Mouse (Mus musculus): Measurements from ENCODE around the gene Gm17651. TPM values are rescaled to one million over a fixed set of nuclear protein-coding genes. Genes with fewer than 3 reads are reported as not detected.

Gene Gm17651
- polyA plus RNA-seq, 1 experiment from 2014 or later, result not detected

DNA sequence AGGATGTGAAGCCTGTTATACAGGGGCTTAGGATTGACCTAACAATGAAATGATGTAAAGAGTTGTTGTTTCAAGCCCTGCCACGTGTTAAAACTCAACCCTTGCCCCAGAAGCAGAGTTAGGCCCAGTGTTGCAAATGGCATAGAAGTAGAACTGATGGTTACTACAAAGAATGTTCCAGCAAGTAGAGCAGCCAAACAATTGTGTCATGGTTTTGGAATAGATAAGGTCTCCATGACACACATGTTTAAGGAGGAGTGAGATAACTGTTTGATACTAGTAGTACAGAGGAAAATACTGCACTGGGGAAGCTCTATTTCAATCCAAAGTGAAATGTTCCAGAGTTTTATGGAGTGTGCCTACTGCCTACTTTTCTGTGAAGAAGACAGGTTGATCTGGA, 26.0 kb downstream of the Gm17651 start:
- H3K4me1 ChIP-seq, result no peaks in the 10 kb centered on the region
- no peak overlapping the region for H3K4me2 ChIP-seq (replicated peaks)
- WGBS, result 54% methylated on average over 1 of the region's 1 CpGs
- ATAC-seq (ENCODE audit: low FRiP score, low read depth), result no peak
- H3K9me3 ChIP-seq, result no peaks in the 10 kb centered on the region
- no peaks in the 10 kb centered on the region for H3K27me3 ChIP-seq (replicated peaks)
- H3K36me3 ChIP-seq, result no peaks in the 10 kb centered on the region
- no peak overlapping the region for H3K4me3 ChIP-seq
- H3K9ac ChIP-seq, result no peak overlapping the region
- H3K27ac ChIP-seq, result no peak overlapping the region

DNA sequence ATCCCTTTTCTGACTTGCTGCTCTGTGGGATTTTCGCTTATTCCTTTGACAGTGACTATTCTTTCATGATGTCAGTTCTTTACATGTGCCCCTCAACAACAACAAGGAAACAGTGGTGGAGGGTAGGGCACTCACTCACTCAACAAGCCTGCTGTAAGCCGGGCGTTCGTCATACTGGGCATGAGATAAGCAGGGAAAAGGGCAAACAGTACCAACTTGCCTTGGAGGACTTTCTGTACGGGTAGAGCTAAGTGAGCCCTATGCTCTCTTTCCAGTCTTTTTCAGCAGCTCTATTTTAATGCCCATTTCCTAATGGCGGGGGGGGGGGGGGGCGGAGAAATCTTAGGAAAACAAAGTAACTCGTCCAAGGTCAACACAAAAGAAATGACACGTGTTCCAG, 32.5 kb downstream of the Gm17651 start:
- H3K4me1 ChIP-seq, result no peaks in the 10 kb centered on the region
- H3K4me2 ChIP-seq (replicated peaks), result no peak overlapping the region
- H3K9ac ChIP-seq, result no peak overlapping the region
- no peak for ATAC-seq (ENCODE audit: low FRiP score, low read depth)
- no peaks in the 10 kb centered on the region for H3K36me3 ChIP-seq
- WGBS, result 82% methylated on average over 9 of the region's 9 CpGs
- no peak overlapping the region for H3K27ac ChIP-seq
- no peaks in the 10 kb centered on the region for H3K27me3 ChIP-seq (replicated peaks)
- no peaks in the 10 kb centered on the region for H3K9me3 ChIP-seq
- no peak overlapping the region for H3K4me3 ChIP-seq

- WGBS, result 90% methylated on average over 4 of the region's 4 CpGs
- H3K9me3 ChIP-seq, result no peaks in the 10 kb centered on the region
These were observed 33.1 kb downstream of the Gm17651 start for GRCm38 (mm10) chr3:97641396-97641795.

DNA sequence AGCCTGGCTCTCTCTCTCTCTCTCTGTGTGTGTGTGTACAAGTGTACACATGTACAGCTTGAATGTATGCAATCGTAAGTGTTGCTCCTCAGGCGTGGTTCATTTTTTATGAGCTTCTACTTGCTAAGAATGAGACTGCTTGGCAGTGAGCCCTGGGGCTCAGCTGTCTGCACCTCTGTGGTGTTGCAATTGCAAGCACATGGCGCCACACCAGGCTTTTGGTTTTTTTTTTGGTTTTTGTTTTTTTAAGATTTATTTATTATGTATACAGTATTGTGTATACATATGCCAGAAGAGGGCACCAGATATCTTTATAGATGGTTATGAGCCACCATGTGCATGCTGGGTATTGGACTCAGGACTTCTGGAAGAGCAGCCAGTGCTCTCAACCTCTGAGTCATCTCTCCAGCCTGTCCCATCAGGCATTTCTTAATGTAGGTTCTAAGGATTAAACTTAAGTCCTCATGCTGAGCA, 40.2 kb downstream of the Gm17651 start:
- Histone ChIP-seq H3K36me3 (no peaks in the 10 kb centered on the region), H3K27ac (no peak overlapping the region), H3K9ac (no peak overlapping the region), H3K27me3 (replicated peaks) (no peaks in the 10 kb centered on the region), H3K4me2 (replicated peaks) (no peak overlapping the region), H3K9me3 (no peaks in the 10 kb centered on the region), H3K4me1 (no peaks in the 10 kb centered on the region), H3K4me3 (no peak overlapping the region)
- ATAC-seq (ENCODE audit: low FRiP score, low read depth), result no peak
- WGBS, result 89% methylated on average over 3 of the region's 3 CpGs

More at GRCm38 (mm10) chr3:97641396-97641795, 33.1 kb downstream of the Gm17651 start:
- no peaks in the 10 kb centered on the region for H3K27me3 ChIP-seq (replicated peaks)
- H3K4me3 ChIP-seq, result no peak overlapping the region
- no peak overlapping the region for H3K27ac ChIP-seq
- ATAC-seq (ENCODE audit: low FRiP score, low read depth), result no peak
- H3K36me3 ChIP-seq, result no peaks in the 10 kb centered on the region
- no peak overlapping the region for H3K9ac ChIP-seq
- no peak overlapping the region for H3K4me2 ChIP-seq (replicated peaks)
- no peaks in the 10 kb centered on the region for H3K4me1 ChIP-seq

DNA sequence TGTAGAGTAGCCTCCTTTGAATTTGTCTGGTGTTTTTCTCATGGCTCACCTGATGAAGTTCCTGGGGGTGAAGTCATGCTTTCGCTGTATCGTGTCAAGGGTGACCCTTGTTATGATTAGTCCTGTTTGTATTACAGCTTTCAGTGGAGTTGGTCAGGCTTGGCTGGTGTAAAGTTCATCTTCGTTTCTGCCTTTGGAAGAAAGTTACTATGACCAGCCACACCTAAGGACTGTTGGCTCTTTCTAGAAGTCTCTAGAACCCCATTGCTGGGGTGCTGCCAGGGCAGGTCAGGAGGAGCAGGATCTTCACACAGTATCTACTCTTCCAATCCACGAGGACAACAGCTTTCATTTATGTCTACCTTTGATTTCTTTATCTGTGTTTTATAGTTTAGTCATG, 41.0 kb downstream of the Gm17651 start:
- WGBS, result 86% methylated on average over 4 of the region's 4 CpGs
- Histone ChIP-seq H3K4me1 (peaks cover 4% of the 10 kb centered on the region; the same call in 1 of the 2 replicates), H3K27me3 (replicated peaks) (no peaks in the 10 kb centered on the region), H3K4me3 (no peak overlapping the region), H3K9ac (no peak overlapping the region), H3K4me2 (replicated peaks) (no peak overlapping the region), H3K36me3 (no peaks in the 10 kb centered on the region), H3K27ac (no peak overlapping the region), H3K9me3 (no peaks in the 10 kb centered on the region)
- no peak for ATAC-seq (ENCODE audit: low FRiP score, low read depth)

DNA sequence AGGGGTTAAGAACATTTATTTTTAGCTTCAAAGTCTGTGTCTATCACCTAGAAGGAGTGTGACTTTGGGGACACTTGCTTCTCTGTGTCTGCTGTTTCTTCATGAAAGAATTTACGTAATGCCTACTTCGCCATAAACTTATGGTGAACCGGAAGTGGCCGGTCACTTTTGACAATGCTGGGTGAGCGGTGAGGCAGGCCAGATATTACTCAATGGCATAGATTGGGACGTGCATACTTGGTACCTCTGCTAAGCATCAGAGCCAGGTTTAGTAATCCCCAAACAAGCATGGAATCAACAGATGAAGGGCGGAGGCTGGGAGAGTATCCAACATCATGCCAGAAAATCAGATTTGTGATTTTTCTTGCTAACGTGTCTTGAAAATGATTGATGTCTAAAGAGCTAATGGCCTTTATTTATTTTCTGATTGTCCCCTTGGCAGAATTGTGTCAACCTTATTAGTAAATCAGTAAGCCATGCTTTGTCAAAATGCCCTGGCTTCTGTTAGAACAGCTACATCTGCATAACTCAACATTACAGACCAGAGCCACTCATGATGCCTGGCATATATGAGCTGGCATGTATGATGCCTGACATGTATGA, 43.1 kb downstream of the Gm17651 start:
- WGBS, result 93% methylated on average over 8 of the region's 8 CpGs
- Histone ChIP-seq H3K27ac (no peak overlapping the region), H3K9me3 (no peaks in the 10 kb centered on the region), H3K4me2 (replicated peaks) (no peak overlapping the region), H3K27me3 (replicated peaks) (no peaks in the 10 kb centered on the region), H3K4me1 (peaks cover 4% of the 10 kb centered on the region; the same call in 1 of the 2 replicates), H3K36me3 (no peaks in the 10 kb centered on the region), H3K9ac (no peak overlapping the region), H3K4me3 (no peak overlapping the region)
- ATAC-seq (ENCODE audit: low FRiP score, low read depth), result no peak

- Histone ChIP-seq H3K9me3 (no peaks in the 10 kb centered on the region), H3K4me1 (peaks cover 4% of the 10 kb centered on the region; the same call in 1 of the 2 replicates), H3K36me3 (no peaks in the 10 kb centered on the region), H3K4me3 (no peak overlapping the region), H3K27me3 (replicated peaks) (no peaks in the 10 kb centered on the region), H3K9ac (no peak overlapping the region), H3K27ac (no peak overlapping the region), H3K4me2 (replicated peaks) (no peak overlapping the region)
- 96% methylated on average over 4 of the region's 4 CpGs for WGBS
- no peak for ATAC-seq (ENCODE audit: low FRiP score, low read depth)
These were observed 43.7 kb downstream of the Gm17651 start for GRCm38 (mm10) chr3:97630746-97631145.

DNA sequence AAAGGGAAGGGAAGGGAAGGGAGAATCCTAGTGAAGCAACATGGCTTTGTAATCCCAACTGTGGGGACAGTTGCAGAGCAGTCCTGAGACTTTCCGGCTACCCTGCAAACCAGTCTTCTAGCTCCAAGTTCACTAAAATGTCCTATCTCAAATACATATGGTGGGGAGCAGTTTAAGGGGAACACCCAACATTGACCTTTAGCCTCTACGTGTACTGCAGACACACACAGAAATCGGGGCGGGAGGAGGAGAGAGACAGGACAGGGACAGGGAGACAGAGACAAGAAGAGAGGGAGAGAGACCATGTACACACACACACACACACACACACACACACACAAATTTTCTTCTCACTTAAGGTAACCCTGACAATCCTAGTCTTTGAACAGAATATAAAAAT, 44.6 kb downstream of the Gm17651 start:
- no peak overlapping the region for H3K4me3 ChIP-seq
- H3K27ac ChIP-seq, result no peak overlapping the region
- peaks cover 4% of the 10 kb centered on the region; the same call in 1 of the 2 replicates for H3K4me1 ChIP-seq
- no peak overlapping the region for H3K4me2 ChIP-seq (replicated peaks)
- no peaks in the 10 kb centered on the region for H3K27me3 ChIP-seq (replicated peaks)
- 90% methylated on average over 4 of the region's 4 CpGs for WGBS
- H3K9ac ChIP-seq, result no peak overlapping the region
- no peaks in the 10 kb centered on the region for H3K9me3 ChIP-seq
- H3K36me3 ChIP-seq, result no peaks in the 10 kb centered on the region
- ATAC-seq (ENCODE audit: low FRiP score, low read depth), result no peak

DNA sequence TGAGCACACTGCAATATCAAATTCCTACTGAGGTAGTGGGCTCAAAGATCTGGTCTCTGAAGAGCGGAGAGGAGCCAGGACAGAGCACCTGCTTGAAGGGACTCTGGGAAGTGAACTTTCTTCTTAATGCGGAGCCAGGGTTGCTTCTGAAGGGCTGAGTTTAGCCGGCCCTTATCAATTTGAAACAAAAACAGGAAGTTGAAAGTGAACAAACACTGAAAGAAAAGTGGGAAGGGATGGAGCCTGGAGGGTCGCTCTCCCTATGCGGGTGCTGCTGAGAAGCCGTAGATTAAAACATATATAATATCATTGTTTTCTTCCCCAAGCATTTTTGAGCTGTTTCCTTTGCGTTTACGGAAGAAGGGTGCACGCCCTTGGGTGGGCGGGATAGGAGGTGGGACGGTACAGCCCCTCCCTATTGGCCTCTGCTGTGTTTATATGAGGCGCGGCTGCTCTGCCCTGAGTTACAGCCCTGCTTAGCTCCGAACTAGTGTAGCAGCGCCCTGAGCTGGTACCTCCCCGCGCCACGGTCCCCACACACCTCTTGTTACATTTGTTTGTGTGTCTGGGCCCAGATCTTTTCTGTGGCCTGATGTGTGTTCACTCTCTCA, 46.0 kb downstream of the Gm17651 start, which contains the start of gene Fmo5:
Fmo5 (plus strand) TSS at position 414 of the 611 bp plus-strand sequence.
- Histone ChIP-seq H3K4me2 (replicated peaks) (peak within 1 kb of the TSS; percentile 56), H3K4me3 (peak within 1 kb of the TSS; percentile 19), H3K4me1 (peaks cover 4% of the 10 kb centered on the region; the same call in 1 of the 2 replicates), H3K9me3 (no peaks in the 10 kb centered on the region), H3K27me3 (replicated peaks) (no peaks in the 10 kb centered on the region), H3K9ac (no peak within 1 kb of the TSS), H3K36me3 (no peaks in the 10 kb centered on the region), H3K27ac (no peak within 1 kb of the TSS)
- no peak for ATAC-seq (ENCODE audit: low FRiP score, low read depth)
- WGBS, result 4% methylated on average over 18 of the region's 18 CpGs

DNA sequence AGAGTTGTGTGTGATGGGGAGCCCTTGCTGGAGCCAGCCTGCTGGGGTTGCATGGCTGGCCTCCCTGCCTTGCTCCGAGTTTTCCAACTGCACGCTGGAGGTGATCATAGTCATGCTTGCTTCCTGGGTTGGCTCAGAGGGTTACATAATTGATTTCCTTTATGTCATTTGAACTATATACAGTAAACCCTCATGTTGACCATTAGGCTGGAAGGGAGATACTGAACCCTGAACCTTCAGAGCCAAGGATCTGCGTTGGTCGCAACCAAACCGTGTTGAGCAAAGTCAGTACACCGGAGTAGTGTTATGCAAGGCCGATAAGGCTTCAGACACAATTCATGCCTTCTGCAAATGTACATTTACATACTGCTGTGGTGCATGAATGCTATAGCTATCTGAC, 46.6 kb downstream of the Gm17651 start:
- Histone ChIP-seq H3K9me3 (no peaks in the 10 kb centered on the region), H3K4me2 (replicated peaks) (peak overlapping the region; percentile 56), H3K4me1 (peaks cover 4% of the 10 kb centered on the region; the same call in 1 of the 2 replicates), H3K36me3 (no peaks in the 10 kb centered on the region), H3K27me3 (replicated peaks) (no peaks in the 10 kb centered on the region), H3K27ac (no peak overlapping the region), H3K4me3 (no peak overlapping the region), H3K9ac (no peak overlapping the region)
- 84% methylated on average over 7 of the region's 7 CpGs for WGBS
- no peak for ATAC-seq (ENCODE audit: low FRiP score, low read depth)

DNA sequence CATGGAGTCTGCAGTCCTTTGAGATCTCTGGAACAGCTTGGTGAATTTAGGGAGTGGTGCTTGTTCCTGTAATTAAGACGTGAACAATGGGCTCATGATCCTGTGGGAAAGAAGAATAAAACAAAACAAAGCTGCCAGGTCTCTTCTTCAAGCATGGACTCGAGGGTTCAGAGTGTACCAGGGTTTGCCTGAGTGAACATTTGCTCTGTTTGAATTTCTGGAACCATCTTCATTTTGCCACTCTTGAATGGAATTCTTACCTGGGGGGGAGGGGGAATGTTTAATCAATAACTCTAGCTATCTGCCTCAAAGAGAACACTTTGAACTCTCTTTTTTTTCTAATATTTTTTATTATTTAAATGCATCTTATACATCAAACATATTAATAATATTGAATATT, 49.9 kb downstream of the Gm17651 start:
- no peaks in the 10 kb centered on the region for H3K36me3 ChIP-seq
- no peak overlapping the region for H3K4me2 ChIP-seq (replicated peaks)
- H3K9me3 ChIP-seq, result no peaks in the 10 kb centered on the region
- H3K27ac ChIP-seq, result no peak overlapping the region
- peaks cover 4% of the 10 kb centered on the region; the same call in 1 of the 2 replicates for H3K4me1 ChIP-seq
- no peak overlapping the region for H3K9ac ChIP-seq
- ATAC-seq (ENCODE audit: low FRiP score, low read depth), result no peak
- H3K27me3 ChIP-seq (replicated peaks), result no peaks in the 10 kb centered on the region
- 63% methylated on average over 2 of the region's 2 CpGs for WGBS
- no peak overlapping the region for H3K4me3 ChIP-seq
